9 mouse cellular contexts compared by ENCODE assay signal in the genomic region with DNA sequence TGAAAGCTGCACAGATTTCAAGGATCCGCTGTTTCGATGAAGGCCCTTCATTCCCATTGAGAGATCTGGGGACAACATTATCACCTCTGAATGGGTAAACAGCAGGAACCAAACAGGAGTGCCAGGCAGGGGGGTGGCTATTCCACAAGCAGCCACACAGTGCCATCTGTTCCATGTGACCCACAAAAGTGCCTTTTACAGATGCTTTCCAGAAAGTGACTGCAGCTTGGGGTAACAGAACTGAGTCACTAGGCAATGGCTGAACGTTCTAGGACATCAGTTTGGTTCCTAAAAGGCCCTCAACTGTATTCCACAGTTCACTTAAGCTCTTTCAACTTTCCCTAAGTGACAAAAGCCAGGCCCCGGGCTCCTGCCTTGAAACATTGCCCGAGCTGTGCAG. TPM values are rescaled to one million over a fixed set of nuclear protein-coding genes. Genes with fewer than 3 reads are reported as not detected.
DNase-seq lines count a peak whose midpoint lies in the region; ATAC-seq and TF ChIP-seq lines count a peak whose summit lies in the region.
"Had no signal": no experiment of that assay in that cellular context is flagged by ENCODE, and none has a peak within 500 bp of the region (broad histone marks: within the 10 kb centered on the region; RNA-seq: fewer than 3 reads in every experiment).

No protein-coding gene starts in this region.

- no peak overlapping the region for H3K4me3 ChIP-seq in heart, adult 2 months
- no peak overlapping the region for H3K4me3 ChIP-seq in liver, adult 2 months (ENCODE audit: insufficient read depth, low read depth, low read length)
- H3K4me3 ChIP-seq in liver, postnatal 0 days (ENCODE audit: low read depth, low read length) = no peak overlapping the region
- H3K4me3 ChIP-seq in midbrain, embryonic 16.5 days (ENCODE audit: low read depth, low read length) = no peak overlapping the region

- ATAC-seq in liver, postnatal 0 days = no peak
- no peak for ATAC-seq in midbrain, embryonic 16.5 days

- peaks cover 26% of the 10 kb centered on the region for H3K4me1 ChIP-seq in heart, adult 2 months (ENCODE audit: control insufficient read depth, insufficient read depth, low read length)
- peaks cover 12% of the 10 kb centered on the region for H3K4me1 ChIP-seq in liver, adult 2 months (ENCODE audit: control insufficient read depth, insufficient read depth, low read length)
- H3K4me1 ChIP-seq in liver, postnatal 0 days (ENCODE audit: insufficient read depth) = peaks cover 13% of the 10 kb centered on the region; the same call in 1 of the 2 replicates
- no peaks in the 10 kb centered on the region; the same call in 1 of the 2 replicates for H3K4me1 ChIP-seq in midbrain, embryonic 16.5 days (ENCODE audit: control insufficient read depth, insufficient read depth, low read length)

- TF ChIP-seq EP300 in heart, adult 2 months (IDR thresholded peaks at IDR 0.05; ENCODE audit: insufficient read depth, low read depth, low read length) = no peak
- TF ChIP-seq EP300 in liver, postnatal 0 days (IDR thresholded peaks at IDR 0.05; ENCODE audit: low read depth) = no peak

- no peaks in the 10 kb centered on the region for H3K9me3 ChIP-seq in liver, postnatal 0 days (ENCODE audit: low read length)
- no peaks in the 10 kb centered on the region for H3K9me3 ChIP-seq in midbrain, embryonic 16.5 days (replicated peaks; ENCODE audit: control insufficient read depth, low read length, poor library complexity, severe bottlenecking)

- intact Hi-C loops in heart, adult 2 months (cut with DNase I) = no loop called here

- 40% methylated on average over 5 of the region's 5 CpGs for WGBS in heart, adult 2 months
- 32% methylated on average over 5 of the region's 5 CpGs for WGBS in liver, adult 2 months
- WGBS in liver, postnatal 0 days (ENCODE audit: insufficient replicate concordance) = 78% methylated on average over 5 of the region's 5 CpGs
- WGBS in midbrain, embryonic 16.5 days = 54% methylated on average over 5 of the region's 5 CpGs

- TF ChIP-seq CTCF in heart, adult 2 months (IDR thresholded peaks at IDR 0.05) = no peak
- TF ChIP-seq CTCF in liver, adult 2 months (IDR thresholded peaks at IDR 0.05; ENCODE audit: low read depth, low read length) = no peak
- TF ChIP-seq CTCF in liver, postnatal 0 days (IDR thresholded peaks at IDR 0.05; ENCODE audit: low read depth) = no peak

- H3K9ac ChIP-seq in heart, adult 2 months (ENCODE audit: low read depth, low read length) = no peak overlapping the region
- no peak overlapping the region for H3K9ac ChIP-seq in liver, adult 2 months (ENCODE audit: low read depth, low read length)
- H3K9ac ChIP-seq in liver, postnatal 0 days (replicated peaks) = no peak overlapping the region
- no peak overlapping the region for H3K9ac ChIP-seq in midbrain, embryonic 16.5 days (ENCODE audit: low read depth, low read length)

- TF ChIP-seq POLR2A in heart, adult 2 months (IDR thresholded peaks at IDR 0.05; ENCODE audit: insufficient read depth, low read depth, low read length) = no peak
- TF ChIP-seq POLR2A in liver, adult 2 months (IDR thresholded peaks at IDR 0.05; ENCODE audit: extremely low read depth, insufficient read depth, low read length) = no peak

- H3K27me3 ChIP-seq in heart, adult 2 months (ENCODE audit: control insufficient read depth, insufficient read depth, low read length) = no peaks in the 10 kb centered on the region
- no peaks in the 10 kb centered on the region for H3K27me3 ChIP-seq in liver, adult 2 months (ENCODE audit: control insufficient read depth, insufficient read depth, low read length)
- no peaks in the 10 kb centered on the region for H3K27me3 ChIP-seq in liver, postnatal 0 days (ENCODE audit: insufficient read depth, low read length)
- no peaks in the 10 kb centered on the region for H3K27me3 ChIP-seq in midbrain, embryonic 16.5 days (ENCODE audit: control insufficient read depth, insufficient read depth, low read depth, low read length)

- peaks cover 5% of the 10 kb centered on the region for H3K79me2 ChIP-seq in heart, adult 2 months (replicated peaks; ENCODE audit: control insufficient read depth, insufficient read depth, low read length)
- peaks cover 40% of the 10 kb centered on the region; the same call in 1 of the 2 replicates for H3K79me2 ChIP-seq in liver, adult 2 months (ENCODE audit: control insufficient read depth, insufficient read depth, low read length)

- H3K4me2 ChIP-seq in liver, postnatal 0 days (ENCODE audit: low read depth, low read length) = no peak overlapping the region
- H3K4me2 ChIP-seq in midbrain, embryonic 16.5 days (ENCODE audit: low read length) = no peak overlapping the region

- DNase-seq in heart, adult 2 months = no peak
- DNase-seq in heart, adult 18-20 months = no peak
- DNase-seq in liver, adult 2 months (ENCODE audit: extremely low read depth, low read depth, low spot score) = peak; percentile 55
- no peak for DNase-seq in liver, postnatal 0 days
- peak; percentile 18 for DNase-seq in cerebellum, adult 9-11 months
- no peak for DNase-seq in urinary bladder, adult 18-20 months (ENCODE audit: low spot score in 2 of 2)
- DNase-seq in adrenal gland, adult 2 months = no peak
- DNase-seq: lung, adult 2 months had no signal

- peak overlapping the region; percentile 1; the same call in 1 of the 2 replicates for H3K27ac ChIP-seq in heart, adult 2 months
- peak overlapping the region; percentile 63 for H3K27ac ChIP-seq in liver, adult 2 months (replicated peaks; ENCODE audit: insufficient read depth, low read depth, low read length)
- H3K27ac ChIP-seq in liver, postnatal 0 days (ENCODE audit: low read depth) = no peak overlapping the region
- 0 out of 2 replicates have a peak overlapping the region, but pooled peaks have one; percentile 42 for H3K27ac ChIP-seq in midbrain, embryonic 16.5 days (ENCODE audit: low read length)

- peaks cover 28% of the 10 kb centered on the region for H3K36me3 ChIP-seq in heart, adult 2 months (ENCODE audit: control insufficient read depth, insufficient read depth, low read length)
- H3K36me3 ChIP-seq in liver, adult 2 months (ENCODE audit: control insufficient read depth, insufficient read depth, low read length) = peaks cover 6% of the 10 kb centered on the region; the same call in 1 of the 2 replicates
- H3K36me3 ChIP-seq in liver, postnatal 0 days (replicated peaks; ENCODE audit: insufficient read depth, low read length) = 0 out of 2 replicates have a peak, but pooled peaks cover 10% of the 10 kb centered on the region
- no peaks in the 10 kb centered on the region for H3K36me3 ChIP-seq in midbrain, embryonic 16.5 days (ENCODE audit: control insufficient read depth, insufficient read depth, low read length)

RNA-seq across cellular contexts. Expression of a gene that starts 42.0 kb away (rescaled TPM):
- 100 to 1,000 TPM; 248 to 249 TPM for total RNA-seq in heart, adult 2 months (2021)
- polyA plus RNA-seq in heart, adult 2 months (2012; rRNA removed) = 148 and 227 TPM in 2 replicates
- 100 to 1,000 TPM; 253 to 258 TPM for total RNA-seq in heart, adult 18-20 months (2021)
- 23.0 and 27.7 TPM in 2 replicates for total RNA-seq in liver, adult 2 months (2014; rRNA removed)
- 23.4 and 30.8 TPM in 2 replicates for polyA plus RNA-seq in liver, adult 2 months (2012; rRNA removed)
- 52.2 and 64.6 TPM in 2 replicates for polyA plus RNA-seq in liver, postnatal 0 days (2015; fragmentation: Nextera tagmentation; extraction: Ambion mirVana)
- 49.2 and 55.6 TPM in 2 replicates for polyA plus RNA-seq in midbrain, embryonic 16.5 days (2015; fragmentation: Nextera tagmentation; extraction: Ambion mirVana)
- 100 to 1,000 TPM in 1 of 2 experiments, 10 to 100 TPM in 1; 80.4 to 120 TPM for total RNA-seq in adrenal gland, adult 2 months (2021)
- polyA plus RNA-seq in adrenal gland, adult 2 months (2012; rRNA removed) = 42.2 and 42.7 TPM in 2 replicates

Comparison
In these comparisons a context has a peak if more than half of its experiments do, and no peak if none do; other contexts are left out.
1. DNase-seq: peak in liver, adult 2 months (single experiment) and cerebellum, adult 9-11 months (single experiment); none in heart, adult 2 months (0 of 2), heart, adult 18-20 months (0 of 2), liver, postnatal 0 days (single experiment), urinary bladder, adult 18-20 months (0 of 2) and adrenal gland, adult 2 months (single experiment).